Mouse (Mus musculus) heart, adult 11 months (tissue): ENCODE data around the gene Nudt14.

ENCODE experiments used
- DNase-seq: peaks from one replicate; pipeline ENCODE4 v3.0.0; 2022

Gene Nudt14

GRCm38 (mm10) chr12:112941776-112942713 lies at the start of gene Nudt14:
Gene Nudt14, minus strand, starts transcription at chr12:112942124.
- peak; percentile 98 for DNase-seq

- DNase-seq = no peak
Observed at GRCm38 (mm10) chr12:112991444-112991843, 49.5 kb upstream of the Nudt14 start.

DNA sequence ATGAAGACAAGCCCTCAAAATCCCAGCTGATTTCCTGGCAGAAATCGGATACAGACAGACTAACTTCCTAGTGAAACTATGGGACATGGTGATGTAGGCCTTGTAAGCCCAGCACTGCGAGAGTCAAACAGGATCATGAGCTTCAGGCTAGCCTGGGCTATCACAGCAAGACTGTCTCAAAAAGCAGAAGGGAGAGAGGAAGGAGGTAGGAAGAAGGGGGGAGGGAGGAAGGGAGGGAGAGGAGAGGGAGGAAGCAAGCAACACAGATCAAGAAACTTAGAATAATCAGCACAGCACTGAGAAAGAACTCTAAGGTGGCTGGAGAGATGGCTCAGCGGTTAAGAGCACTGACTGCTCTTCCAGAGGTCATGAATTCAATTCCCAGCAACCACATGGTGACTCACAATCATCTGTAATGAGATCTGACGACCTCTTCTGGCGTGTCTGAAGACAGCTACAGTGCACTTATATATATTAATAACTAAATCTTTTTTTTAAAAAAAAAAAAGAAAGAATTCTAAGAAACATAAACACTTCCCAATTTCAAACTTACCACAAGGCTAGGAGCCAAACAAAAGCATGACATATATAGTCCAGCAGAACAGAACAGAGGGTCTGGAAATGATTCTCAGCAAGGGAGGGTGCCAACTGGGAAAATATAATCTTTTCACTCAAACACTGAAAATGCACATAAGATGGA lies 48.9 kb upstream of the Nudt14 start:
- no peak for DNase-seq

DNA sequence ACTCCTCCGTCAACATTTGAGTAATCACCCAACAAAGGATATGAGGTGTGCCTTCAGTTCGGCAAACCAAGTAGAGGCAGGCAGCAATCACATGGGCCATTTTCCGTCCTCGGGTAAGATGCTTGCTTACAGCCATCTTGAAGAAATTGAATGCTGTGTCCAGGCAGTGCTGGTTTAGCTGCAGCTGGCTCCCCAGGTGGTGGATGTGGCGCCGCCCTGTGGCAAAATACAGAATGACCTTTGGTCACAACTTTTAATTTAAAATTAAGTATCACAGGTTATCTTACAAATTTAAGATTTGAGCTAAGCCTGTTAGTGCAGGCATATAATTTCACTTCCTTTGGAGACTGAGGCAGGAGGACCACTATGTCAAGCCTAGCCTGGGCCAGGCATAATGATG lies 46.0 kb upstream of the Nudt14 start:
- DNase-seq = no peak

DNA sequence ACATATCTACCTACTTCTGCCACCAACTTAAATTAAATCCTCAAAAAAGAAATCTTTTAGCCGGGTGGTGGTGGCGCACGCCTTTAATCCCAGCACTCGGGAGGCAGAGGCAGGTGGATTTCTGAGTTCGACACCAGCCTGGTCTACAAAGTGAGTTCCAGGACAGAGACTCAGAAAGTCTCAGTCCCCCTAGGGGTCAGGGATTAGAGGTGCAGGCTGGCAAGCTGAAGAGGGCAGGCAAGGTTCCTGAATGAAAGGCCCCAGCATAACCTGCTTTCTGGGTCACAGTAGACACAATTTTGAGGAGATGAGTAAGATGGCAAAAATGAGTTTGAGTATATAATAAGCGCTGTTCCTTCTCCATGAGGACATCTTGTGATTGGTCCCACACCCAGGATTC lies 43.4 kb upstream of the Nudt14 start:
- no peak for DNase-seq

DNA sequence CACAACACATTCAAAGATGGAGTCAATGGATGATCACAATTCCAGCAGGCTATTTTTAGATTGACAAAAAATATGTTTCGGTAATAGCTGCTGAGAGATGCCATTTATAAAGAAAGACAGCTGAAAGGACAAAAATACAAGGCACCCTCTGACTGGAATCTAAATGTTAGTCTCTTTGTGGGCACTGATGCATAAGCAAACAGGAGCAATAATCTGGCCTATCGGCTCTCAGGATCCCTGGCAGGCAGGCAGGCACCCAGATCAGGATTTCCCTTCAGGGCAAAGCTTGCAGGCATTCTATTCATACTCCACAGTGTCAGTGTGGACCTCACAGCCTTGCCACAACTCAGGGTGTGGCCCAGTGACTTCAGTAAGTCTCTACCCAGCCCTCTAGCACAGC lies 40.1 kb upstream of the Nudt14 start:
- no peak for DNase-seq

- peak; percentile 91 for DNase-seq
Observed at GRCm38 (mm10) chr12:112977156-112977555, 35.2 kb upstream of the Nudt14 start.

- DNase-seq = peak; percentile 99
Observed at GRCm38 (mm10) chr12:112976371-112977073, 34.6 kb upstream of the Nudt14 start, which contains the start of gene Btbd6. Gene Btbd6, plus strand, starts transcription at chr12:112976482.

DNA sequence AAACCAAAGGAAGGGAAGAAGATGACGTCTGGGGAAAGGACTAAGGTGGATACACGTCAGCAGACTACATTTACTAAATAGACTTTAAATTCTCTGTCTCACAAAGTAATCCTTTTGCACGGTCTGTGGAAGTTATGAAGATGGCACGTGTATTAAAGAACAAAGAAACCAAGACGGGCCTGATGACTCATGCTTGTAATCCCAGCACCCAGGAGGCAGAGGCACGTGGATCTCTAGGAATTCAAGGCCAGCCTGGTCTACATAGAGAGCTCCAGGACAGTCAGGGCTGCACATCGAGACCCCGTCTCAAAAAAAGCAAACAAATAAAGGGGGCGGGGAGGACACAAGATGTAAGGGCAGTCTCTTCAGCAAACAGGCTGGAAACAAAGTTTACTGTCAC lies 32.8 kb upstream of the Nudt14 start:
- DNase-seq = no peak

DNA sequence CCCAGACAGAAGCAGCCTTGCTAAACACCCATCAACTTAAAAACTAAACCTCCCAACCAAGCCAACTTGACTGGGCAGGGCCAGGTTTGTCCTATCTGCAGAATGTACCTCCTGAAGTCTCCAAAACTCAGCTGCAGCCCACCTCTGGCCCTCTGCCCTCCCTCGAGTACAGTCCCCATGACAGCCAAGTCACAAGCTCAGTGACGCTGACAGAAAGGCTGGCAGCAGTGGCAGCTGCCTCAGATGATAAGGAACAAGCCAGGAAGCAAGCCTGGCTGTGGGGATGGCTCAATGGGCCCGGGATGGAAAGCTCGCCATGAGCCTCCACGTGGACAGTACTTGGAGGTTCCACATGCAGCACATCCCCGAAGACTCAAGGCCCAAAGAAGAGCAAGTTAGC lies 27.7 kb upstream of the Nudt14 start:
- peak; percentile 95 for DNase-seq

- no peak for DNase-seq
Observed at GRCm38 (mm10) chr12:112968943-112969342, 27.0 kb upstream of the Nudt14 start.

- DNase-seq = no peak
Observed at GRCm38 (mm10) chr12:112965783-112966182, 23.9 kb upstream of the Nudt14 start.

DNA sequence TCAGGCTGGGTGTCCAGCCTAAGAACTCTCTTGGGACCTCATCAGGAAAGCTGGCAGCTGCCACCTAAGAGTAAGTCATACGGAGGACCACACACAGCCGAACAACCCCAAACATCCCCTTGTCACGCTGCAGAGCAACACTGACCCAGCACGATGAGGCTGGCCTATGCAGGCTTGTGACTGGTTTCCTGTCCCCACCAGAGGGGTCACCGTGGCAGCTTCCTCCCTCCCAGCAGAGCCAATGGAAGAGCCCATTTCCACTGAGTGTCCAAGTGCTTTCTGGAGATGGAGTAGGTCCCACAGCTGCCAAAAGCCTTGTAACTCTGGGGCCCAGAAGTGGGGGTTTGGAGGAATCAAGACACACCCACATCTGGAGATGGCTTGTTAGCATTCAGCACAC lies 19.9 kb upstream of the Nudt14 start:
- no peak for DNase-seq

GRCm38 (mm10) chr12:112961428-112961827 lies 19.5 kb upstream of the Nudt14 start:
- peak; percentile 95 for DNase-seq

DNA sequence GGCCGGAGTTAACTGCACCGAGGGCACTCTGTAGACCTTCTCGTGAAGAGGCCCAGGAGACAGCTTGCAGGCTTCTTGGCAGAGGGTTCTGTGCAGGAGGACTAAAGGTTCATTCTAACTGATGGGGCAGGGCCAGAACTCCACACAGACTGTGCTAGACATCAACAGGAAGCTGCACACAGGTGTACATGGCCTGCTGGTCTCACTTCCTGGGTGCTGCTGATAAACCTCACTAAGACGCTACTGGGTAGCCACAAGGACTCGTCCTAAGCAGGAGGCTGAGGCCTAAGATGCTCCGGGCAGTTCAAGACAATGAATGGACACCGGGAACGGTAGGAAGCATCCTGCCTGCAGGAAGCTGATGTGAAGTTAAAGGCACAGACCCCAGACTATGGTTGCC lies 17.5 kb upstream of the Nudt14 start:
- no peak for DNase-seq

GRCm38 (mm10) chr12:112958303-112958702 lies 16.4 kb upstream of the Nudt14 start:
- no peak for DNase-seq

DNA sequence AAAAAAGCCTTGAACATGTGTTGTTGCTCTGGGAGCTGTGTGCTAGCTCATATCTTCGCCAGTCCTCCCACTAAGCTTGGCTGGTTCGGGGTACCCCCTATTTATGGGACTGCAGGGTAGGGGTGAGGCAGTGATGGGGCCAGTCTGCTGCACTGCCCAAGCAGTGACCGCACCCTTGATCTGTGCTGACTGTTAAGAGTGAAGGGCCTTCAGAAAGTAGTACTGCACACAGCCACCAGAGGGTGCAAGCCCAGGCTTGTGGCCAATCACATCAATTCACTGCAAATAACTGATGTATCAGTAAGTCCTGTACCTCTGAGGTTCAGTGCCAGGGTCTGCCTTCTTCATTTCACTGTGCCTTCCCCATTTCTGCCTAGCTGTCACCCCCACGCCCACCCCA lies 13.9 kb upstream of the Nudt14 start:
- peak; percentile 97 for DNase-seq

GRCm38 (mm10) chr12:112952926-112953565 lies 11.1 kb upstream of the Nudt14 start:
- no peak for DNase-seq

DNA sequence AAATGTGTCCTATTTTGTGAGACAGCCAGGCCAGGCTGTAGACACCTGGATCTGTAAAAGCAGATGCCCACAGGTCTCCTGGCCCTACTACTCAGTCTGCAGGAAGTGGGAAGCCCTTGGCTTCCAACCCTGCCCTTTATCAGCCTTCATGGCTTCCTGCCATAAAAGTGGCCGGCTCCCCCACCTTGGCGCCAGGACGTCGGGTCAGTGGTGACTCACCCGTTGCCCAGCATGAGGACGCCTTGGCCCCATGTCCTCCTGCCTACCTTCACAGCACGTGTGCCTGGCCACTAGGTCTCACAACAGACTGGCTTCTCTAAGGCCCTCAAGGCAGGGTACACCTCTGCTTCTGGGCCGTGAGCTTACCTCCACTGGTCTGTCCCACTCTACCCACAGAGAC lies 10.5 kb upstream of the Nudt14 start:
- DNase-seq = peak; percentile 98

DNA sequence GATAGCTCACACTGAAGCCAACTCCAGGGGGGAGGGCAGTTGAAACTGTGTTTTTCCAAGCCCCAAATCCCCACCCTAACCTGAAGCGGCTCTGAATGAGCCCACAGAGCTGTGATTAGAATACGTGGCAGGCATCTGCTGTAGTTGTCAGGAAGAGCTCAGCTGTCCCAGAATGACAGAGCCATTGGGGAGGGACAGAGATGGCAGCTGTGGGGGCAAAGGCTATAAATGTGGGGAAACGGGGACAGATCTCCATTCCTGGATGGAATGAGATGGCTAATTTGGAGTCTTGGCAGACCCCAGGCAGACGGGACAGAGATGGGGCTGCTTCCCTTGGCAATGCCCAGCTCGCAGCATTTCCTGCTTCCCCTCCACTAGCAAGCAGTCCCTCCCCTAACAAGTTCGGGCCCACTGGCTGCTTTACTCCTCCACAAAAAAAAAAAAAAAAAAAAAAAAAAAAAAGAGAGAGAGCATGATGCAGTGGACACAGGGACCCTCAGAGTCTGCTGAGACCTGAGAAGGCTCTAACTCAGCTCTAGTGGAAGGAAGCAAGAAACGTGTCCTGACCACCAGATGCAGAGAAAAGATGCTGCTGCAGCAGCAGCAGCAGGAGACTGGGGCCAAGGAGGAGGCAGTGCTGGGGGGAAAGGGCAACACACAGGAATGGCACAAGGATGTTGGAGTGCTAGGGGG lies 9.4 kb upstream of the Nudt14 start:
- no peak for DNase-seq

GRCm38 (mm10) chr12:112950761-112951129 lies 8.8 kb upstream of the Nudt14 start:
- no peak for DNase-seq

DNA sequence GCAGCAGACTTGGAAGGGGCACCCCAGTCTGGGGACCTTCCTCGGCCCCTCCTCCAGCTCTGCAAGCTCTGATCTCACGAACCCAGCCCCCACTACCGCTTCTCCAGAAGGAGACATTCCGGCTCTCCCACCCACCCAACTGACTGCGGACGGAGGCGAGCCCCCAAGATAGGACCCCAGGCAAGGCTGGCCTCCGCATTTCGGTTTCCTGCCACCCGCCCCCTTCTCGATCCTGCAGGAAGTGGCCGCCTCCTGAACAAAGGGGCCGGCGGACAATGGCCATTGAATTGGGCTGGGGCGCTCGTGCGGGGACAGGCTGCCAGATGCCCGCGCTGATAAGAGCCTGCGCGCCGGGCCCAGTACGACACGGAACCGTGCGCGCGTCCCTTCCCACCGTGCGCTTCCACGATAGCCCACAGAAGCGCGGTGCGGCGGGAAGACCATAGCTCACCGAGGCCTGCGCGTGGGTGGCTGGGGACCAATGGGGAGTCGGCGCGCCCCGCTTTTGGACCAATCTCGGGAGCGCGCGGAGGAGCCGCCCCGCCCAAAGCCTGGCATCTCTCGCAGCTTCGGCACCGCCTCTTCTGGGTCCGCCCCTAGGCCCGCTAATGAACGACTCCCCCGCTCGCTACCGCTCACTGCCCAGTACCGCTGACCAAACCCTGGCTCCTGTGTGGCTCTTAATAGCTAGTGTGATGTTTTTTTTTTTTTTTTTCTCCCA lies 8.3 kb upstream of the Nudt14 start:
- DNase-seq = peak; percentile 99
